In the genomic region with DNA sequence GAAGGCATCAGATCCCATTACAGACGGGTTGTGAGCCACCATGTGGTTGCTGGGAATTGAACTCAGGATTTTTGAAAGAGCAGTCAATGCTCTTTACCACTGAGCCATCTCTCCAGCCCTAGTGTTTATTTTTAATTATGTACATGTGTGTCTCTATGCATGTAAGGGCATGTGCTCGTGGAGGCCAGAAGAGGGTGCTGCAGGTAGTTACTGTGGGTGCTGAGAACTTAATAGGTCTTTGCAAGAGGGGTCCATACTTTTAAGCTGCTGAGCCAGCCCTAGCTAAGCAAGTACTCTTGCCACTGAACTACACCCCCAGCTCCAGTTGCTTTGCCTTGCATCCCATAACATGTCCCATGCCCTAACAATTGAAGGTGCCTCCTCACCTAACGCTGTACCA, we compare ENCODE assay signal across 8 mouse cellular contexts. TPM values are rescaled to one million over a fixed set of nuclear protein-coding genes. Genes with fewer than 3 reads are reported as not detected.
DNase-seq lines count a peak whose midpoint lies in the region; ATAC-seq and TF ChIP-seq lines count a peak whose summit lies in the region.

No protein-coding gene starts in this region.

- H3K4me3 ChIP-seq in heart, embryonic 12.5 days, result peak overlapping the region; percentile 88
- peak overlapping the region; percentile 83 for H3K4me3 ChIP-seq in forebrain, embryonic 15.5 days
- peak overlapping the region; percentile 73 for H3K4me3 ChIP-seq in liver, postnatal 0 days (ENCODE audit: low read depth, low read length)

- H3K4me2 ChIP-seq in heart, embryonic 12.5 days, result peak overlapping the region; percentile 96
- H3K4me2 ChIP-seq in forebrain, embryonic 15.5 days (replicated peaks), result peak overlapping the region; percentile 79
- peak overlapping the region; percentile 96 for H3K4me2 ChIP-seq in liver, postnatal 0 days (ENCODE audit: low read depth, low read length)

- peak; percentile 27; the same call in 1 of the 2 replicates for TF ChIP-seq CTCF in liver, postnatal 0 days (IDR thresholded peaks at IDR 0.05; ENCODE audit: low read depth)

- peak overlapping the region; percentile 94; the same call in 1 of the 2 replicates for H3K9ac ChIP-seq in heart, embryonic 12.5 days
- H3K9ac ChIP-seq in forebrain, embryonic 15.5 days (replicated peaks), result no peak overlapping the region
- no peak overlapping the region for H3K9ac ChIP-seq in liver, postnatal 0 days (replicated peaks)

- H3K36me3 ChIP-seq in heart, embryonic 12.5 days, result peaks cover 74% of the 10 kb centered on the region
- H3K36me3 ChIP-seq in forebrain, embryonic 15.5 days, result peaks cover 61% of the 10 kb centered on the region
- peaks cover 38% of the 10 kb centered on the region for H3K36me3 ChIP-seq in liver, postnatal 0 days (replicated peaks; ENCODE audit: insufficient read depth, low read length)

- no peaks in the 10 kb centered on the region for H3K27me3 ChIP-seq in heart, embryonic 12.5 days (replicated peaks)
- H3K27me3 ChIP-seq in forebrain, embryonic 15.5 days, result no peaks in the 10 kb centered on the region
- no peaks in the 10 kb centered on the region for H3K27me3 ChIP-seq in liver, postnatal 0 days (ENCODE audit: insufficient read depth, low read length)

- no peaks in the 10 kb centered on the region for H3K9me3 ChIP-seq in heart, embryonic 12.5 days (replicated peaks)
- no peaks in the 10 kb centered on the region for H3K9me3 ChIP-seq in forebrain, embryonic 15.5 days
- H3K9me3 ChIP-seq in liver, postnatal 0 days (ENCODE audit: low read length), result no peaks in the 10 kb centered on the region

- WGBS in heart, embryonic 12.5 days, result 83% methylated on average over 3 of the region's 3 CpGs
- 76% methylated on average over 3 of the region's 3 CpGs for WGBS in forebrain, embryonic 15.5 days
- WGBS in liver, postnatal 0 days (ENCODE audit: insufficient replicate concordance), result 80% methylated on average over 3 of the region's 3 CpGs

- no peak for DNase-seq in heart, adult 18-20 months
- peak; percentile 31 for DNase-seq in CD4-positive helper T cell, adult 2 months (ENCODE audit: low read depth, low spot score)
- DNase-seq in liver, postnatal 0 days, result no peak
- no peak for DNase-seq in right cerebral cortex, postnatal 14 days
- DNase-seq in left cerebral cortex, adult 11 months (ENCODE audit: low spot score), result no peak

- ATAC-seq in heart, embryonic 12.5 days (ENCODE audit: insufficient number of reproducible peaks, low FRiP score), result no peak
- 0 out of 2 replicates have a peak, but pooled peaks have one; percentile 0 for ATAC-seq in forebrain, embryonic 15.5 days (replicated peaks)
- no peak for ATAC-seq in liver, postnatal 0 days
- no peak for ATAC-seq in activated CD4-positive, CD25-positive, alpha-beta regulatory T cell, adult 4 months

- no peak for TF ChIP-seq EP300 in liver, postnatal 0 days (IDR thresholded peaks at IDR 0.05; ENCODE audit: low read depth)

- H3K4me1 ChIP-seq in heart, embryonic 12.5 days (replicated peaks), result peaks cover 16% of the 10 kb centered on the region
- peaks cover 17% of the 10 kb centered on the region for H3K4me1 ChIP-seq in forebrain, embryonic 15.5 days
- H3K4me1 ChIP-seq in liver, postnatal 0 days (ENCODE audit: insufficient read depth), result peaks cover 18% of the 10 kb centered on the region

- H3K27ac ChIP-seq in heart, embryonic 12.5 days (ENCODE audit: poor library complexity, severe bottlenecking), result no peak overlapping the region
- H3K27ac ChIP-seq in forebrain, embryonic 15.5 days (replicated peaks), result no peak overlapping the region
- peak overlapping the region; percentile 84 for H3K27ac ChIP-seq in liver, postnatal 0 days (ENCODE audit: low read depth)

RNA-seq across cellular contexts. Expression of gene Mri1, which starts 1.3 kb away (rescaled TPM):
- polyA plus RNA-seq in heart, embryonic 12.5 days (2016; fragmentation: Nextera tagmentation; extraction: Ambion mirVana), result 48.2 and 50.9 TPM in 2 replicates
- total RNA-seq in heart, adult 18-20 months (2021), result 10 to 100 TPM; 12.0 to 15.1 TPM
- 53.3 and 58.8 TPM in 2 replicates for polyA plus RNA-seq in forebrain, embryonic 15.5 days (2015; fragmentation: Nextera tagmentation; extraction: Ambion mirVana)
- 40.9 and 41.9 TPM in 2 replicates for polyA plus RNA-seq in liver, postnatal 0 days (2015; fragmentation: Nextera tagmentation; extraction: Ambion mirVana)
- 10 to 100 TPM; 38.1 to 39.4 TPM for polyA plus RNA-seq in activated CD4-positive, CD25-positive, alpha-beta regulatory T cell, adult 4 months (2017; shearing (Covaris generic))

RNA-seq across cellular contexts. Expression of gene D8Ertd738e, which starts 6.3 kb away (rescaled TPM):
- polyA plus RNA-seq in heart, embryonic 12.5 days (2016; fragmentation: Nextera tagmentation; extraction: Ambion mirVana), result 281 and 286 TPM in 2 replicates
- total RNA-seq in heart, adult 18-20 months (2021), result 100 to 1,000 TPM; 213 to 219 TPM
- 233 and 252 TPM in 2 replicates for polyA plus RNA-seq in forebrain, embryonic 15.5 days (2015; fragmentation: Nextera tagmentation; extraction: Ambion mirVana)
- 189 and 201 TPM in 2 replicates for polyA plus RNA-seq in liver, postnatal 0 days (2015; fragmentation: Nextera tagmentation; extraction: Ambion mirVana)
- 100 to 1,000 TPM; 382 to 385 TPM for polyA plus RNA-seq in activated CD4-positive, CD25-positive, alpha-beta regulatory T cell, adult 4 months (2017; shearing (Covaris generic))

RNA-seq across cellular contexts. Expression of gene Ccdc130, which starts 14.3 kb away (rescaled TPM):
- 15.8 and 16.1 TPM in 2 replicates for polyA plus RNA-seq in heart, embryonic 12.5 days (2016; fragmentation: Nextera tagmentation; extraction: Ambion mirVana)
- total RNA-seq in heart, adult 18-20 months (2021), result 10 to 100 TPM in 1 of 2 experiments, 1 to 10 TPM in 1; 8.8 to 11.0 TPM
- 24.5 and 27.6 TPM in 2 replicates for polyA plus RNA-seq in forebrain, embryonic 15.5 days (2015; fragmentation: Nextera tagmentation; extraction: Ambion mirVana)
- polyA plus RNA-seq in liver, postnatal 0 days (2015; fragmentation: Nextera tagmentation; extraction: Ambion mirVana), result 4.7 and 6.5 TPM in 2 replicates
- polyA plus RNA-seq in activated CD4-positive, CD25-positive, alpha-beta regulatory T cell, adult 4 months (2017; shearing (Covaris generic)), result 10 to 100 TPM; 32.2 to 45.4 TPM

RNA-seq across cellular contexts. Expression of gene Zswim4, which starts 19.0 kb away (rescaled TPM):
- polyA plus RNA-seq in heart, embryonic 12.5 days (2016; fragmentation: Nextera tagmentation; extraction: Ambion mirVana), result 12.9 and 13.7 TPM in 2 replicates
- 1 to 10 TPM; 6.4 to 6.6 TPM for total RNA-seq in heart, adult 18-20 months (2021)
- 41.1 and 42.8 TPM in 2 replicates for polyA plus RNA-seq in forebrain, embryonic 15.5 days (2015; fragmentation: Nextera tagmentation; extraction: Ambion mirVana)
- polyA plus RNA-seq in liver, postnatal 0 days (2015; fragmentation: Nextera tagmentation; extraction: Ambion mirVana), result 1.4 and 1.6 TPM in 2 replicates
- polyA plus RNA-seq in activated CD4-positive, CD25-positive, alpha-beta regulatory T cell, adult 4 months (2017; shearing (Covaris generic)), result 1 to 10 TPM; 3.1 to 5.5 TPM
